Mouse (Mus musculus) left cerebral cortex, postnatal 36 days (tissue): Measurements from ENCODE around the gene Mta3. TPM values are rescaled to one million over a fixed set of nuclear protein-coding genes. Genes with fewer than 3 reads are reported as not detected.

Experiments used
- DNase-seq, 2 experiments: peaks; one replicate each; pipeline ENCODE4 v3.0.0; 2021 to 2022; ENCODE audit warnings: low spot score in 2 of 2, mixed read lengths in 1 of 2
- intact Hi-C: fragments of 180-260 bp; cut with DNase I; formaldehyde crosslinking; loops from one replicate; pipeline ENCODE4 v1.15.1; 2025
- total RNA-seq, 2 experiments: library from RNA; stranded (reverse); gene quantifications; 2 replicates each; pipeline ENCODE4 v1.2.3; 2021

Gene Mta3
- total RNA-seq, 2 experiments from 2014 or later: 84.4 to 87.5 TPM

- peak; percentile 45 to 71 for DNase-seq
- intact Hi-C loops: no loop called here
Measured at GRCm38 (mm10) chr17:83862134-83862881, 156.3 kb downstream of the Mta3 start.

GRCm38 (mm10) chr17:83865366-83865765 is 159.4 kb downstream of the Mta3 start:
- no peak for DNase-seq
- intact Hi-C loops: no loop called here

DNA sequence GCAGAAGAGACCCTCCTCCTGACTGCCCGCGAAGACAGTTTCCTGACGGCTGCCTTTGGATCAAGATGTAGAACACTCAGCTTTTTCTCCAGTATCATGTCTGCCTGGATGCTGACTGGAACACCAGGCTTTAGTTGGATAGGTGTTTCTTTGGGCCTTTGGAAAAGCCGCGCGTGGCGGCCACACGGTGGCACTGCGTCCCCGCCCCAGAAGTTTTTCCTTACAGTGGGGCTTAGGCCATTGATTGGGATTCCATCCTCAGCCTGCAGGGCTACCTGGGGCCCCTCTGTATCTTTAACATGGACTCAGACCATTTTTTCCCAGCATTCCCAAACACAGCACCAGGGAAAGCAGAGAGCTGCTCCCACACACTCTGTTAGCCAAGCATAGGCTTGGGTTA is 160.6 kb downstream of the Mta3 start:
- no peak for DNase-seq
- intact Hi-C loops: no loop called here

GRCm38 (mm10) chr17:83870385-83870784 is 164.4 kb downstream of the Mta3 start:
- intact Hi-C loops: loop anchor here (10.0 kb wide), 1 partner anchor 514 kb away; no protein-coding TSS in a partner anchor
- no peak for DNase-seq

Other genes with a start within 250 kb of the Mta3 start
- gene Cox7a2l, start 188.8 kb upstream of the Mta3 start, total RNA-seq: 100 to 1,000 TPM; 159 to 190 TPM
- 10 to 100 TPM in 1 of 2 experiments, 1 to 10 TPM in 1; 8.9 to 10.3 TPM for gene Kcng3, start 74.3 kb upstream of the Mta3 start, total RNA-seq
- under 1 TPM in 1 of 2 experiments, not detected in 1; 0.25 TPM for gene Haao, start 141.8 kb downstream of the Mta3 start, total RNA-seq